Mouse (Mus musculus) layer of hippocampus, adult 9-10 months (tissue): ENCODE measurements around the gene Sh3bp2.
"Not testable (repeated sequence)": the region's sequence is repeated elsewhere in the genome, so short reads cannot be mapped to it uniquely, and the experiment has no call there.

Source experiments
- DNase-seq: peaks from one replicate; pipeline ENCODE4 v3.0.0; 2022; ENCODE audit warnings: low spot score

Sh3bp2 gene

GRCm38 (mm10) chr5:34572568-34572967 lies 46.9 kb downstream of the Sh3bp2 start:
- DNase-seq, result not testable (repeated sequence)

GRCm38 (mm10) chr5:34573268-34574221 lies 47.9 kb downstream of the Sh3bp2 start, which contains the start of gene Add1:
Add1 (plus strand) TSS chr5:34573664.
- peak; percentile 93 for DNase-seq

- DNase-seq, result no peak
Observed at GRCm38 (mm10) chr5:34574721-34575120, 49.1 kb downstream of the Sh3bp2 start.

GRCm38 (mm10) chr5:34576286-34576685 lies 50.6 kb downstream of the Sh3bp2 start:
- DNase-seq, result no peak

- no peak for DNase-seq
Observed at GRCm38 (mm10) chr5:34578038-34578655, 52.5 kb downstream of the Sh3bp2 start.

GRCm38 (mm10) chr5:34579377-34579776 lies 53.7 kb downstream of the Sh3bp2 start:
- DNase-seq, result no peak

GRCm38 (mm10) chr5:34581671-34582313 lies 56.2 kb downstream of the Sh3bp2 start:
- DNase-seq, result not testable (repeated sequence)

- DNase-seq, result no peak
Observed at GRCm38 (mm10) chr5:34582314-34582675, 56.7 kb downstream of the Sh3bp2 start.

- DNase-seq, result no peak
Observed at GRCm38 (mm10) chr5:34585216-34585615, 59.6 kb downstream of the Sh3bp2 start.

GRCm38 (mm10) chr5:34587881-34588280 lies 62.2 kb downstream of the Sh3bp2 start:
- DNase-seq, result no peak

- no peak for DNase-seq
Observed at GRCm38 (mm10) chr5:34590059-34590458, 64.4 kb downstream of the Sh3bp2 start.

- no peak for DNase-seq
Observed at GRCm38 (mm10) chr5:34590702-34591101, 65.1 kb downstream of the Sh3bp2 start.

GRCm38 (mm10) chr5:34591388-34592004 lies 65.9 kb downstream of the Sh3bp2 start:
- DNase-seq, result no peak

GRCm38 (mm10) chr5:34592224-34592623 lies 66.6 kb downstream of the Sh3bp2 start:
- not testable (repeated sequence) for DNase-seq

GRCm38 (mm10) chr5:34592666-34593065 lies 67.0 kb downstream of the Sh3bp2 start:
- DNase-seq, result no peak

GRCm38 (mm10) chr5:34593202-34593727 lies 67.6 kb downstream of the Sh3bp2 start:
- DNase-seq, result no peak

GRCm38 (mm10) chr5:34604576-34604975 lies 78.9 kb downstream of the Sh3bp2 start:
- no peak for DNase-seq

- DNase-seq, result no peak
Observed at GRCm38 (mm10) chr5:34607100-34607880, 81.7 kb downstream of the Sh3bp2 start.

- no peak for DNase-seq
Observed at GRCm38 (mm10) chr5:34608226-34608625, 82.6 kb downstream of the Sh3bp2 start.

- no peak for DNase-seq
Observed at GRCm38 (mm10) chr5:34609966-34610365, 84.3 kb downstream of the Sh3bp2 start.
